Mouse (Mus musculus): ENCODE measurements around the gene Gm49321. TPM values are rescaled to one million over a fixed set of nuclear protein-coding genes. Genes with fewer than 3 reads are reported as not detected.

Gm49321 gene
- 9.0 TPM in 1 of 2 replicates, not detected in the other for polyA plus RNA-seq (2011; ENCODE audit: insufficient read depth, insufficient read length, low read depth, missing spikeins)

DNA sequence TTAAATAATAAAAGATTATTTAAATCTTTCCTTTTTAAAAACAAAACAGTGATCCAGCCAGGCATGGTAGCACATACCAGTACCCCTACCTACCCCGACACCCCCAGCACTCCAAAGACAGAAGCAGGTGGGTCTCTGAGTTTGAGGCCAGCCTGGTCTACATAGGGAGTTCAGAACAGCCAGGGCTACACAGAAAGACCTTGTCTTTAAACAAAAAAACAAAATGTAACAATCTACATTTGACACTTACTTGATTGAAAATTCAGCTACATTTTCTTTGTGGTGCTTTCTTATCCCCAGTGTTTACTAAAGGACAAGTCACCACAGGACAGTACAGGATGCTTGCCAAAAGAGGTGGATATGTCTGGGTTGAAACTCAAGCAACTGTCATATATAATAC lies at the start of gene Gm49321:
Gene Gm49321, plus strand, starts transcription at position 301 of the 400 bp plus-strand sequence.
- no peaks in the 10 kb centered on the region for H3K4me1 ChIP-seq (ENCODE audit: control insufficient read depth, insufficient read depth, low read length)
- H3K27me3 ChIP-seq (ENCODE audit: control insufficient read depth, insufficient read depth, low read length, poor library complexity, severe bottlenecking): no peaks in the 10 kb centered on the region
- no peak for TF ChIP-seq EP300 (IDR thresholded peaks at IDR 0.05; ENCODE audit: insufficient read depth, low read depth, low read length)
- no peak for TF ChIP-seq POLR2A (IDR thresholded peaks at IDR 0.05; ENCODE audit: insufficient read depth, low read length)
- no peak for TF ChIP-seq CTCF (IDR thresholded peaks at IDR 0.05; ENCODE audit: low read depth, low read length)
- H3K9ac ChIP-seq (ENCODE audit: low read depth, poor library complexity, severe bottlenecking): no peak within 1 kb of the TSS
- peaks cover 39% of the 10 kb centered on the region for H3K36me3 ChIP-seq (ENCODE audit: control insufficient read depth, insufficient read depth, low read length, poor library complexity, severe bottlenecking)
- no peaks in the 10 kb centered on the region for H3K9me3 ChIP-seq (replicated peaks; ENCODE audit: control insufficient read depth, insufficient read depth, low read length, poor library complexity, severe bottlenecking)
- H3K4me3 ChIP-seq (ENCODE audit: low read depth, low read length): no peak within 1 kb of the TSS
- H3K27ac ChIP-seq (ENCODE audit: insufficient read depth, low read length): no peak within 1 kb of the TSS

DNA sequence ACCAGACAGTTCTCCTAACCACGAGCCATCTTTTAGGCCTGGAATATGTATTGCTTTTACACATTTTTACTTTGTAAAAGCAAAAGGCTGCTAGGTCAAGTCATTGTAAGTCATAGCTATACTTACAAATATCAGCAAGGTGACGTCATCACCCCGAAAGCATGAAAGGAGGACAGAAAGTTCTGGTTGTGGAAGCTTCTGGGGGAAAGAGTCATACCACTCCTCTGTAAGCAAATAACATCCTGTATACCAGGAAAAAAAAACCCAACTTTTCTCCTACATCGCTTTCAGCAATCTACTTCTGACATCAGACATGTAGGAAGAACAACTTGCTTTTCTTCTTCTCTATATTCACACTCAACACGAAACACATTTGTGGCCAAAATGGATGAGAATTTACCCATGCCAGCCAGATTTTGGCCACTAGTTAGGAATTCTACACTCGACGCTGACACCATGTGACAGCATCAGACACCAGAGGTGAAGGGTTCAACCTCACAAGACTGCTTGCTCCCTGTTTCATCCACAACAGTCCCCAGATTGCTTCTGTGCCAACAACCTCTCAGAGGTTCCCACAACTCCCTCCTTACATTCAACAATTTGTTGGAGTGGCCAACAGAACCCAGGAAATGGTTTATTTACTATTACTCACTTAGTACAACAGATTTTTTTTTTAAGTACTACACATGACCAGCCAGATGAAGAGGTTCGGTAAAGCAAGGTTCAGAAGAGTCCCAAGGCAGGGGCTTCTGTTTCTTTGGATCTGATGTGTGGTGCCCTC lies 49.3 kb upstream of the Gm49321 start:
- no peak for TF ChIP-seq CTCF (IDR thresholded peaks at IDR 0.05; ENCODE audit: low read depth, low read length)
- no peak for TF ChIP-seq EP300 (IDR thresholded peaks at IDR 0.05; ENCODE audit: insufficient read depth, low read depth, low read length)
- no peak for TF ChIP-seq POLR2A (IDR thresholded peaks at IDR 0.05; ENCODE audit: insufficient read depth, low read length)
- Histone ChIP-seq H3K4me3 (ENCODE audit: low read depth, low read length) (no peak overlapping the region), H3K27me3 (ENCODE audit: control insufficient read depth, insufficient read depth, low read length, poor library complexity, severe bottlenecking) (no peaks in the 10 kb centered on the region), H3K4me1 (ENCODE audit: control insufficient read depth, insufficient read depth, low read length) (no peaks in the 10 kb centered on the region), H3K36me3 (ENCODE audit: control insufficient read depth, insufficient read depth, low read length, poor library complexity, severe bottlenecking) (no peaks in the 10 kb centered on the region), H3K27ac (ENCODE audit: insufficient read depth, low read length) (no peak overlapping the region), H3K9me3 (replicated peaks; ENCODE audit: control insufficient read depth, insufficient read depth, low read length, poor library complexity, severe bottlenecking) (no peaks in the 10 kb centered on the region), H3K9ac (ENCODE audit: low read depth, poor library complexity, severe bottlenecking) (no peak overlapping the region)

DNA sequence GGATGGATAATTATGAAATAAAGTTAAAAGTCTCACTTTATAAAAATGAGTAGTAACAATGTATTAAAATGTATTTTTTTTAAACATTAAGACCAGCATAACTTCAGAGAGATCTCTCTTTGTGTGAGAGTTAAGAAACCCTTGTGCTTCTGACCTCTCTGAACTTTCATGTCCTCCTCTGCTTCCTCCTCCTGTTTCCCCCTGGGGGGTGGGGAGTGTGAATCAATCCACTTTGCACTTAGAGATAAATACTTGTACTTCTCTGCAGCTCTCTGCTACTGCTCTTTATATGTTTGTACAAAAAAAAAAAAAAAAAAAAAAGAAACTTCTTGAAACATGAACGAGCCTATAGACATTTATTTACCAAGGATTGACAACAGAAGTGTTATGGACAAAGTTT lies 47.9 kb upstream of the Gm49321 start:
- TF ChIP-seq POLR2A (IDR thresholded peaks at IDR 0.05; ENCODE audit: insufficient read depth, low read length) (no peak), CTCF (IDR thresholded peaks at IDR 0.05; ENCODE audit: low read depth, low read length) (no peak), EP300 (IDR thresholded peaks at IDR 0.05; ENCODE audit: insufficient read depth, low read depth, low read length) (no peak)
- Histone ChIP-seq H3K27me3 (ENCODE audit: control insufficient read depth, insufficient read depth, low read length, poor library complexity, severe bottlenecking) (no peaks in the 10 kb centered on the region), H3K36me3 (ENCODE audit: control insufficient read depth, insufficient read depth, low read length, poor library complexity, severe bottlenecking) (no peaks in the 10 kb centered on the region)

DNA sequence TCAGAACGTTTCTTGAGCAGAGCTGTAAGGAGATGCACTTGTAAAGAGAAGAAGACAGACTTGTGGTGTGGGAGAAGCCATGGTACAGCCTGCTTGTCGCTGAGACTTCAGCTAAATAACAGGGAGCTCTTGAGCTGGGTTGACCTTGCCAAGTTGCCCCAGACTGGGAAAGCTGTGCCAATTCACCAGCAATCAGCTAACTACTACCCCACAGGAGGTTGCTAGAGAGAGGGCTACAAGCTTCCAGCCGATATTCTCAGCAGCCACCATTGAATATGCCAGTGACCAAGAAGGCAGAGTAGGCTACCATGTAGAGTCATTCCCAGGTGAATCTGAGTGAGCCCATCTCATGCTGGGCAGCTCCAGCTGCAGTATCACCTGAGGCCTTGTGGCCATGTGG lies 47.4 kb upstream of the Gm49321 start:
- Histone ChIP-seq H3K9ac (ENCODE audit: low read depth, poor library complexity, severe bottlenecking) (no peak overlapping the region), H3K4me3 (ENCODE audit: low read depth, low read length) (no peak overlapping the region), H3K4me1 (ENCODE audit: control insufficient read depth, insufficient read depth, low read length) (no peaks in the 10 kb centered on the region), H3K27me3 (ENCODE audit: control insufficient read depth, insufficient read depth, low read length, poor library complexity, severe bottlenecking) (no peaks in the 10 kb centered on the region), H3K36me3 (ENCODE audit: control insufficient read depth, insufficient read depth, low read length, poor library complexity, severe bottlenecking) (no peaks in the 10 kb centered on the region), H3K27ac (ENCODE audit: insufficient read depth, low read length) (no peak overlapping the region), H3K9me3 (replicated peaks; ENCODE audit: control insufficient read depth, insufficient read depth, low read length, poor library complexity, severe bottlenecking) (no peaks in the 10 kb centered on the region)
- TF ChIP-seq POLR2A (IDR thresholded peaks at IDR 0.05; ENCODE audit: insufficient read depth, low read length): no peak
- TF ChIP-seq CTCF (IDR thresholded peaks at IDR 0.05; ENCODE audit: low read depth, low read length): no peak
- no peak for TF ChIP-seq EP300 (IDR thresholded peaks at IDR 0.05; ENCODE audit: insufficient read depth, low read depth, low read length)

More for the DNA sequence above, 47.9 kb upstream of the Gm49321 start:
- H3K4me3 ChIP-seq (ENCODE audit: low read depth, low read length): no peak overlapping the region
- H3K27ac ChIP-seq (ENCODE audit: insufficient read depth, low read length): no peak overlapping the region
- H3K9me3 ChIP-seq (replicated peaks; ENCODE audit: control insufficient read depth, insufficient read depth, low read length, poor library complexity, severe bottlenecking): no peaks in the 10 kb centered on the region
- no peak overlapping the region for H3K9ac ChIP-seq (ENCODE audit: low read depth, poor library complexity, severe bottlenecking)
- no peaks in the 10 kb centered on the region for H3K4me1 ChIP-seq (ENCODE audit: control insufficient read depth, insufficient read depth, low read length)

DNA sequence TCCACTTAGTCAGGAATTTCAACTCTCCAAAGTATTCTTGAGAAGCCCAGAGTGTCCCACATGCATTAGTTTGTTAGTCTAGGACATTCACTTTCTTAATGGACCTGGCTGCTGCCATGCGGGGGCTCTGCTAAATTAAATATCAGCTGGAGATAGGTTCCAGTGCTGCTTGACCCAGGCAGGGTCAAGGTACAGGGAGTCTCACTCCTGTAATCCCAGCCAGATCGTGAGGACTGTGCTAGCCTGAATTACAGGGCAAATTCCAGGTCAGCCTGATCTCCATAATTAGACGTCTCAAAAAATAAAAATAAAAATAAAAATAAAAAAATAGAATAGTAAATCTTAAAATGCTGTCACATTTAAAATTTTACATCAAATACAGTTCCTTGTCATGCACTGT lies 44.8 kb upstream of the Gm49321 start:
- TF ChIP-seq EP300 (IDR thresholded peaks at IDR 0.05; ENCODE audit: insufficient read depth, low read depth, low read length): no peak
- TF ChIP-seq CTCF (IDR thresholded peaks at IDR 0.05; ENCODE audit: low read depth, low read length): no peak
- TF ChIP-seq POLR2A (IDR thresholded peaks at IDR 0.05; ENCODE audit: insufficient read depth, low read length): no peak
- H3K9me3 ChIP-seq (replicated peaks; ENCODE audit: control insufficient read depth, insufficient read depth, low read length, poor library complexity, severe bottlenecking): no peaks in the 10 kb centered on the region

DNA sequence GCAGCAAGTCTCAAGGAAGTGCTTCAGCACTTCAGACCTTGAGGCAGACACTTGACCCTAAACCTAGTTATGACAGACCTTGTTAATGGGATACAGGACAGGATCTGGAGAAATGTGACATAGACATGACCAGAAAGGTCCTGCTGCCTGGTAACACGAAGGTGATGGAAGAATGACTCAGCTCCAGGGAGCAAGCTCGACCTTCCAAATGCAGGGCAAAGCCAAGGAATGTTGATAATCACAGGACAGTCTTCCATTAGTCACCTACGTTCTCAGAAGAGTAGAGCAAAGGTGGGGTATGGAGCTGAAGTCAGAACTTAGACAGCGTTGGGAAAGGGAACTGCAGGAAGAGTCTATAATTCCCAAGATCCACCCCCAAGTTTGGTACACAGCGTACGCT lies 42.6 kb upstream of the Gm49321 start:
- Histone ChIP-seq H3K27ac (ENCODE audit: insufficient read depth, low read length) (no peak overlapping the region), H3K9ac (ENCODE audit: low read depth, poor library complexity, severe bottlenecking) (no peak overlapping the region), H3K4me3 (ENCODE audit: low read depth, low read length) (no peak overlapping the region), H3K4me1 (ENCODE audit: control insufficient read depth, insufficient read depth, low read length) (no peaks in the 10 kb centered on the region), H3K36me3 (ENCODE audit: control insufficient read depth, insufficient read depth, low read length, poor library complexity, severe bottlenecking) (no peaks in the 10 kb centered on the region), H3K9me3 (replicated peaks; ENCODE audit: control insufficient read depth, insufficient read depth, low read length, poor library complexity, severe bottlenecking) (no peaks in the 10 kb centered on the region), H3K27me3 (ENCODE audit: control insufficient read depth, insufficient read depth, low read length, poor library complexity, severe bottlenecking) (no peaks in the 10 kb centered on the region)
- TF ChIP-seq EP300 (IDR thresholded peaks at IDR 0.05; ENCODE audit: insufficient read depth, low read depth, low read length) (no peak), POLR2A (IDR thresholded peaks at IDR 0.05; ENCODE audit: insufficient read depth, low read length) (no peak), CTCF (IDR thresholded peaks at IDR 0.05; ENCODE audit: low read depth, low read length) (no peak)

More for the DNA sequence above, 44.8 kb upstream of the Gm49321 start:
- Histone ChIP-seq H3K36me3 (ENCODE audit: control insufficient read depth, insufficient read depth, low read length, poor library complexity, severe bottlenecking) (no peaks in the 10 kb centered on the region), H3K27ac (ENCODE audit: insufficient read depth, low read length) (no peak overlapping the region), H3K27me3 (ENCODE audit: control insufficient read depth, insufficient read depth, low read length, poor library complexity, severe bottlenecking) (no peaks in the 10 kb centered on the region), H3K9ac (ENCODE audit: low read depth, poor library complexity, severe bottlenecking) (no peak overlapping the region), H3K4me3 (ENCODE audit: low read depth, low read length) (no peak overlapping the region), H3K4me1 (ENCODE audit: control insufficient read depth, insufficient read depth, low read length) (no peaks in the 10 kb centered on the region)

All from ES-Bruce4 (cell line).